Mouse (Mus musculus) heart, embryonic 11.5 days (tissue): ENCODE data around the gene Mthfsd. TPM values are rescaled to one million over a fixed set of nuclear protein-coding genes. Genes with fewer than 3 reads are reported as not detected.
A peak's percentile ranks its signal among the peaks of the same experiment; 100 is the strongest.

Experiments used
- ATAC-seq: fragments of 200-750 bp; cut with Nextera tagmentation; replicated peaks from 2 replicates; pipeline ENCODE4 v1.8.0; 2017; ENCODE audit warnings: moderate library complexity; ENCODE audit not compliant: insufficient number of reproducible peaks, low FRiP score, low TSS enrichment
- H3K27ac ChIP-seq: fragments of 300-500 bp; sonication (generic); 2 replicates; pipeline ENCODE4 v1.5.1; 2014; ENCODE audit warnings: mild to moderate bottlenecking, low read depth, low read length
- H3K27me3 ChIP-seq: fragments of 300-500 bp; sonication (generic); 2 replicates; pipeline ENCODE4 v1.6.1; 2014; ENCODE audit warnings: mild to moderate bottlenecking, low read length, mixed read lengths; ENCODE audit not compliant: control insufficient read depth, insufficient read depth
- H3K36me3 ChIP-seq: fragments of 300-500 bp; sonication (generic); 2 replicates; pipeline ENCODE4 v1.6.1; 2014; ENCODE audit warnings: mild to moderate bottlenecking, low read length, moderate library complexity, mixed read lengths; ENCODE audit not compliant: control insufficient read depth, insufficient read depth
- H3K4me1 ChIP-seq: fragments of 300-500 bp; sonication (generic); 2 replicates; pipeline ENCODE4 v1.6.1; 2014; ENCODE audit warnings: low read length; ENCODE audit not compliant: control insufficient read depth, insufficient read depth
- H3K4me2 ChIP-seq: fragments of 300-500 bp; sonication (generic); 2 replicates; pipeline ENCODE4 v1.6.1; 2014; ENCODE audit warnings: mild to moderate bottlenecking, moderate library complexity
- H3K4me3 ChIP-seq: fragments of 300-500 bp; sonication (generic); 2 replicates; pipeline ENCODE4 v1.5.1; 2014; ENCODE audit warnings: low read depth, low read length
- H3K9ac ChIP-seq: fragments of 300-500 bp; sonication (generic); 2 replicates; pipeline ENCODE4 v1.6.1; 2014; ENCODE audit warnings: mild to moderate bottlenecking, low read depth, low read length, moderate library complexity
- H3K9me3 ChIP-seq: fragments of 300-500 bp; sonication (generic); replicated peaks from 2 replicates; pipeline ENCODE4 v1.6.1; 2016; ENCODE audit warnings: low read length; ENCODE audit not compliant: control insufficient read depth
- WGBS: fragments of 180-500 bp; shearing (Covaris S2); extraction: QIAGEN DNeasy Blood & Tissue Kit; methylation state at CpG from one replicate; pipeline ENCODE4 v1.1.7; 2014; ENCODE audit not compliant: insufficient replicate concordance; 5-methylcytosine and 5-hydroxymethylcytosine counted together
- polyA plus RNA-seq: library from polyadenylated mRNA; unstranded; fragments of >200 nt; fragmentation: Nextera tagmentation; extraction: Ambion mirVana; gene quantifications from 2 replicates; pipeline ENCODE4 v1.2.1, GENCODE M21; 2014

Gene Mthfsd
- polyA plus RNA-seq, 1 experiment from 2014 or later: 45.1 TPM

GRCm38 (mm10) chr8:121125311-121125876 is 17.2 kb upstream of the Mthfsd start:
- peak overlapping the region; percentile 78 for H3K4me2 ChIP-seq
- ATAC-seq: peak; percentile 73
- H3K27me3 ChIP-seq: peaks cover 81% of the 10 kb centered on the region
- no peaks in the 10 kb centered on the region for H3K9me3 ChIP-seq
- peak overlapping the region; percentile 73 for H3K27ac ChIP-seq
- H3K36me3 ChIP-seq: no peaks in the 10 kb centered on the region
- H3K9ac ChIP-seq: peak overlapping the region; percentile 52; the same call in 1 of the 2 replicates
- peak overlapping the region; percentile 39 for H3K4me3 ChIP-seq
- peaks cover 34% of the 10 kb centered on the region for H3K4me1 ChIP-seq
- WGBS: under 1% methylated on average over 36 of the region's 36 CpGs

GRCm38 (mm10) chr8:121124547-121125239 is 16.5 kb upstream of the Mthfsd start:
- Histone ChIP-seq H3K4me3 (peak overlapping the region; percentile 39; the same call in 1 of the 2 replicates), H3K27ac (peak overlapping the region; percentile 73), H3K9ac (0 out of 2 replicates have a peak overlapping the region, but pooled peaks have one; percentile 10), H3K27me3 (peaks cover 82% of the 10 kb centered on the region), H3K9me3 (no peaks in the 10 kb centered on the region), H3K36me3 (no peaks in the 10 kb centered on the region), H3K4me1 (peaks cover 34% of the 10 kb centered on the region), H3K4me2 (peak overlapping the region; percentile 78)
- peak; percentile 60 for ATAC-seq
- WGBS: 4% methylated on average over 17 of the region's 17 CpGs

GRCm38 (mm10) chr8:121123113-121123512 is 14.9 kb upstream of the Mthfsd start:
- no peak overlapping the region for H3K27ac ChIP-seq
- no peak overlapping the region for H3K9ac ChIP-seq
- ATAC-seq: no peak
- no peaks in the 10 kb centered on the region for H3K36me3 ChIP-seq
- H3K4me2 ChIP-seq: no peak overlapping the region
- WGBS: 78% methylated on average over 2 of the region's 2 CpGs
- no peaks in the 10 kb centered on the region for H3K9me3 ChIP-seq
- no peak overlapping the region for H3K4me3 ChIP-seq
- H3K27me3 ChIP-seq: peaks cover 75% of the 10 kb centered on the region
- H3K4me1 ChIP-seq: peaks cover 27% of the 10 kb centered on the region

- H3K36me3 ChIP-seq: no peaks in the 10 kb centered on the region
- H3K4me2 ChIP-seq: peak overlapping the region; percentile 21; the same call in 1 of the 2 replicates
- peaks cover 77% of the 10 kb centered on the region for H3K27me3 ChIP-seq
- H3K27ac ChIP-seq: no peak overlapping the region
- ATAC-seq: no peak
- peaks cover 25% of the 10 kb centered on the region for H3K4me1 ChIP-seq
- H3K9me3 ChIP-seq: no peaks in the 10 kb centered on the region
- no peak overlapping the region for H3K4me3 ChIP-seq
- 21% methylated on average over 7 of the region's 7 CpGs for WGBS
- H3K9ac ChIP-seq: no peak overlapping the region
These were observed 14.2 kb upstream of the Mthfsd start for GRCm38 (mm10) chr8:121122368-121122767.

- no peak for ATAC-seq
- H3K9ac ChIP-seq: no peak overlapping the region
These were observed 13.5 kb upstream of the Mthfsd start for GRCm38 (mm10) chr8:121121704-121122103.

GRCm38 (mm10) chr8:121120456-121121419 is 12.5 kb upstream of the Mthfsd start:
- Histone ChIP-seq H3K27ac (peak overlapping the region; percentile 41; the same call in 1 of the 2 replicates), H3K9ac (peak overlapping the region; percentile 86), H3K4me3 (peak overlapping the region; percentile 75), H3K9me3 (no peaks in the 10 kb centered on the region), H3K36me3 (no peaks in the 10 kb centered on the region), H3K4me1 (peaks cover 20% of the 10 kb centered on the region), H3K27me3 (peaks cover 77% of the 10 kb centered on the region), H3K4me2 (peak overlapping the region; percentile 91)
- WGBS: 16% methylated on average over 17 of the region's 17 CpGs
- no peak for ATAC-seq

More at GRCm38 (mm10) chr8:121121704-121122103, 13.5 kb upstream of the Mthfsd start:
- Histone ChIP-seq H3K4me2 (peak overlapping the region; percentile 91), H3K27ac (peak overlapping the region; percentile 10; the same call in 1 of the 2 replicates), H3K36me3 (no peaks in the 10 kb centered on the region), H3K4me1 (peaks cover 26% of the 10 kb centered on the region), H3K27me3 (peaks cover 78% of the 10 kb centered on the region), H3K9me3 (no peaks in the 10 kb centered on the region), H3K4me3 (0 out of 2 replicates have a peak overlapping the region, but pooled peaks have one; percentile 75)
- 39% methylated on average over 8 of the region's 8 CpGs for WGBS

GRCm38 (mm10) chr8:121119635-121120455 is 11.7 kb upstream of the Mthfsd start:
- Histone ChIP-seq H3K27me3 (peaks cover 81% of the 10 kb centered on the region), H3K9ac (peak overlapping the region; percentile 86), H3K4me1 (peaks cover 14% of the 10 kb centered on the region), H3K4me2 (peak overlapping the region; percentile 91), H3K9me3 (no peaks in the 10 kb centered on the region), H3K4me3 (peak overlapping the region; percentile 75), H3K27ac (peak overlapping the region; percentile 97), H3K36me3 (no peaks in the 10 kb centered on the region)
- WGBS: 15% methylated on average over 12 of the region's 12 CpGs
- no peak for ATAC-seq
